Mouse (Mus musculus) intestine, embryonic 14.5 days (tissue): ENCODE results near the gene Akap1. TPM values are rescaled to one million over a fixed set of nuclear protein-coding genes. Genes with fewer than 3 reads are reported as not detected.
"Not testable (repeated sequence)": the region's sequence is repeated elsewhere in the genome, so short reads cannot be mapped to it uniquely, and the experiment has no call there.

Experiments
- ATAC-seq: fragments of 200-750 bp; cut with Nextera tagmentation; replicated peaks from 2 replicates; pipeline ENCODE4 v1.8.0; 2017; ENCODE audit warnings: low read depth, moderate number of reproducible peaks, moderate TSS enrichment, moderate library complexity; ENCODE audit not compliant: low FRiP score, low TSS enrichment
- DNase-seq: peaks from one replicate; pipeline ENCODE4 v3.0.0-alpha.2; 2018; ENCODE audit warnings: low spot score
- H3K27ac ChIP-seq: fragments of 300-500 bp; sonication (generic); 2 replicates; pipeline ENCODE4 v1.5.1; 2014; ENCODE audit warnings: low read depth, mild to moderate bottlenecking, control low read depth
- H3K27me3 ChIP-seq: fragments of 300-500 bp; sonication (generic); replicated peaks from 2 replicates; pipeline ENCODE4 v1.6.1; 2014; ENCODE audit warnings: low read length, control low read depth; ENCODE audit not compliant: control insufficient read depth, insufficient read depth
- H3K36me3 ChIP-seq: fragments of 300-500 bp; sonication (generic); 2 replicates; pipeline ENCODE4 v1.6.1; 2014; ENCODE audit warnings: low read length, control low read depth; ENCODE audit not compliant: control insufficient read depth, insufficient read depth
- H3K4me1 ChIP-seq: fragments of 300-500 bp; sonication (generic); replicated peaks from 2 replicates; pipeline ENCODE4 v1.6.1; 2014; ENCODE audit warnings: low read length, control low read depth, mixed read lengths; ENCODE audit not compliant: control insufficient read depth, insufficient read depth
- H3K4me2 ChIP-seq: fragments of 300-500 bp; sonication (generic); 2 replicates; pipeline ENCODE4 v1.6.1; 2014; ENCODE audit warnings: low read length
- H3K4me3 ChIP-seq: fragments of 300-500 bp; sonication (generic); 2 replicates; pipeline ENCODE4 v1.5.1; 2014; ENCODE audit warnings: low read depth, low read length, control low read depth, mixed read lengths
- H3K9ac ChIP-seq: fragments of 300-500 bp; sonication (generic); 2 replicates; pipeline ENCODE4 v1.6.1; 2014; ENCODE audit warnings: mild to moderate bottlenecking, low read length
- H3K9me3 ChIP-seq: fragments of 300-500 bp; sonication (generic); 2 replicates; pipeline ENCODE4 v1.6.1; 2016; ENCODE audit warnings: low read length, control low read depth; ENCODE audit not compliant: control insufficient read depth
- WGBS: fragments of 180-500 bp; shearing (Covaris S2); extraction: QIAGEN DNeasy Blood & Tissue Kit; methylation state at CpG from one replicate; pipeline ENCODE4 v1.1.7; 2014; 5-methylcytosine and 5-hydroxymethylcytosine counted together
- polyA plus RNA-seq: library from polyadenylated mRNA; unstranded; fragments of >200 nt; fragmentation: Nextera tagmentation; extraction: Ambion mirVana; gene quantifications from 2 replicates; pipeline ENCODE4 v1.2.1, GENCODE M21; 2014

Akap1 gene
- polyA plus RNA-seq, 1 experiment from 2014 or later = 28.2 TPM

- no peak overlapping the region for H3K4me3 ChIP-seq
- H3K4me2 ChIP-seq = no peak overlapping the region
- no peaks in the 10 kb centered on the region for H3K4me1 ChIP-seq
- ATAC-seq (no peak), DNase-seq (no peak)
- H3K27me3 ChIP-seq = no peaks in the 10 kb centered on the region
- 92% methylated on average over 6 of the region's 6 CpGs for WGBS
- H3K9me3 ChIP-seq = no peaks in the 10 kb centered on the region
- no peak overlapping the region for H3K9ac ChIP-seq
- no peaks in the 10 kb centered on the region for H3K36me3 ChIP-seq
- H3K27ac ChIP-seq = no peak overlapping the region
Observed at GRCm38 (mm10) chr11:88899561-88899960, 35.2 kb upstream of the Akap1 start.

GRCm38 (mm10) chr11:88898380-88898763, 34.0 kb upstream of the Akap1 start:
- ATAC-seq (no peak), DNase-seq (no peak)
- H3K36me3 ChIP-seq = no peaks in the 10 kb centered on the region
- H3K4me2 ChIP-seq = no peak overlapping the region
- H3K4me1 ChIP-seq = no peaks in the 10 kb centered on the region
- 77% methylated on average over 4 of the region's 4 CpGs for WGBS
- H3K9ac ChIP-seq = no peak overlapping the region
- no peak overlapping the region for H3K27ac ChIP-seq
- H3K27me3 ChIP-seq = no peaks in the 10 kb centered on the region
- no peak overlapping the region for H3K4me3 ChIP-seq
- H3K9me3 ChIP-seq = no peaks in the 10 kb centered on the region

GRCm38 (mm10) chr11:88897624-88898379, 33.4 kb upstream of the Akap1 start:
- ATAC-seq (no peak), DNase-seq (peak; percentile 52)
- H3K9me3 ChIP-seq = no peaks in the 10 kb centered on the region
- no peaks in the 10 kb centered on the region for H3K36me3 ChIP-seq
- H3K4me1 ChIP-seq = no peaks in the 10 kb centered on the region
- no peak overlapping the region for H3K4me3 ChIP-seq
- H3K4me2 ChIP-seq = peak overlapping the region; percentile 25
- no peaks in the 10 kb centered on the region for H3K27me3 ChIP-seq
- no peak overlapping the region for H3K27ac ChIP-seq
- no peak overlapping the region for H3K9ac ChIP-seq
- WGBS = 36% methylated on average over 15 of the region's 15 CpGs

GRCm38 (mm10) chr11:88895800-88896232, 31.4 kb upstream of the Akap1 start:
- H3K9me3 ChIP-seq = not testable (repeated sequence)

GRCm38 (mm10) chr11:88895235-88895634, 30.8 kb upstream of the Akap1 start:
- not testable (repeated sequence) for H3K27ac ChIP-seq, H3K9me3 ChIP-seq, DNase-seq, ATAC-seq, H3K4me2 ChIP-seq, H3K4me3 ChIP-seq, H3K9ac ChIP-seq, H3K4me1 ChIP-seq, H3K27me3 ChIP-seq, H3K36me3 ChIP-seq
- 41% methylated on average over 14 of the region's 20 CpGs for WGBS

More at GRCm38 (mm10) chr11:88895800-88896232, 31.4 kb upstream of the Akap1 start:
- 26% methylated on average over 23 of the region's 39 CpGs for WGBS
- H3K9ac ChIP-seq, ATAC-seq, DNase-seq, H3K27me3 ChIP-seq, H3K36me3 ChIP-seq, H3K4me1 ChIP-seq, H3K27ac ChIP-seq: not testable (repeated sequence)
- Histone ChIP-seq H3K4me2 (peak overlapping the region; percentile 25; the same call in 1 of the 2 replicates), H3K4me3 (peak overlapping the region; percentile 28)

GRCm38 (mm10) chr11:88894279-88894678, 29.9 kb upstream of the Akap1 start:
- WGBS = 96% methylated on average over 11 of the region's 14 CpGs
- not testable (repeated sequence) for H3K4me1 ChIP-seq

GRCm38 (mm10) chr11:88893501-88893900, 29.1 kb upstream of the Akap1 start:
- H3K27ac ChIP-seq, H3K4me3 ChIP-seq, H3K9ac ChIP-seq, H3K4me1 ChIP-seq, H3K4me2 ChIP-seq, ATAC-seq, H3K27me3 ChIP-seq, DNase-seq, H3K9me3 ChIP-seq, H3K36me3 ChIP-seq: not testable (repeated sequence)
- WGBS = 84% methylated on average over 3 of the region's 8 CpGs

More at GRCm38 (mm10) chr11:88894279-88894678, 29.9 kb upstream of the Akap1 start:
- H3K9ac ChIP-seq, H3K27ac ChIP-seq, ATAC-seq, H3K4me2 ChIP-seq, H3K9me3 ChIP-seq, H3K4me3 ChIP-seq, H3K36me3 ChIP-seq, DNase-seq, H3K27me3 ChIP-seq: not testable (repeated sequence)

- not testable (repeated sequence) for ATAC-seq, H3K4me2 ChIP-seq, H3K27me3 ChIP-seq, H3K36me3 ChIP-seq, H3K4me3 ChIP-seq, H3K4me1 ChIP-seq, H3K9ac ChIP-seq, H3K27ac ChIP-seq, H3K9me3 ChIP-seq, DNase-seq
- 91% methylated on average over 22 of the region's 24 CpGs for WGBS
Observed at GRCm38 (mm10) chr11:88892789-88893188, 28.4 kb upstream of the Akap1 start.
